Mouse (Mus musculus) cortical plate, adult 2 months (tissue): Measurements from ENCODE around the gene Ryr1.

Experiments used
- CTCF ChIP-seq: fragments of 200-500 bp; IDR thresholded peaks from 2 replicates; pipeline ENCODE4 v1.5.1; 2011; ENCODE audit warnings: mild to moderate bottlenecking, control low read depth, low read length; ENCODE audit not compliant: insufficient read depth; ENCODE audit errors: extremely low read depth
- POLR2A ChIP-seq: fragments of 200-500 bp; IDR thresholded peaks from 2 replicates; pipeline ENCODE4 v1.6.1; 2011; ENCODE audit warnings: mild to moderate bottlenecking, low read length, control low read depth; ENCODE audit not compliant: insufficient read depth; ENCODE audit errors: extremely low read depth

DNA sequence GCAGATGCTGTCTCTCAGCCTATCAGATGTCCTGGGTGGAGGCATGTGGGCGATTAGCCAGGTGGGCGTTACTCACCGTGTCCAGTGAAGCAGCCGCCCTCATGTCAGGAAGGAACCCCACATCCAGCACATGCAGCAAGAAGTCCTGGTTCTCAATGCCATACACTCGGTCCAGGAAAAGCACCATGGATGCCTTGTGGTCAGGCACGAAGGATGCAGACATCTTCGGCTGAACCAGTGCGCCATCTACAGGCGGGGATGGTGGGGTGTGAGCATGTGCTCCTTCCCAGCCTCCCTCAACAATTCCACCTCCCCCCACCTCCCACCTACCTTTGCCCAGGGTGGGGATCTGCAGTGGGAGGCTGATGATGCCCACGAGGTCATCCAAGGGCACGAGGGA is 52.3 kb downstream of the Ryr1 start:
- TF ChIP-seq CTCF (peak; percentile 50), POLR2A (no peak)
